Mouse (Mus musculus): ENCODE measurements around the gene Smurf2. TPM values are rescaled to one million over a fixed set of nuclear protein-coding genes. Genes with fewer than 3 reads are reported as not detected.

The Smurf2 gene
- polyA plus RNA-seq, 2 experiments, result 21.2 to 22.1 TPM

DNA sequence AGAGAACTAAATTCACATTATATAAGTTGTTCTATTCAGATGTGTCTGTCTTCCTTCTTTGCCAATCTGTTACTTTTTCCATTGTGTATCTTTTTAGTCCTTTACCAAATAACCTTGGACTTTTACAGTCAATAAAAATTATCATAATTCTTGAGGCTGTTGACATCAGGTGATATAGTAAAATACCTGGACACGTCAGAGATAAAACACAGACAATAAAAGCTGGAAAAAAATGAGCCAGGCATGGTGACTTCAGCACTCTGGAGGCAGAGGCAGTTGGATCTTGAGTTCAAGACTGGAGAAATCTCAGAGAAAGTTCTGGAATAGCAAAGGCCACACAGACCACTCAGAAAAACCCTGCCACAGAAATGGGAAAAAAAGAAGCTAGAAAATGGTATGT is 13.3 kb downstream of the Smurf2 start:
- ATAC-seq (ENCODE audit: low FRiP score, low read depth), result no peak
- Histone ChIP-seq H3K4me2 (replicated peaks; ENCODE audit: low read depth, low read length, severe bottlenecking) (no peak overlapping the region), H3K4me1 (ENCODE audit: control insufficient read depth, insufficient read depth, low read length) (no peaks in the 10 kb centered on the region), H3K27me3 (ENCODE audit: control insufficient read depth, insufficient read depth, low read length) (no peaks in the 10 kb centered on the region), H3K9ac (ENCODE audit: low read depth, low read length, severe bottlenecking) (no peak overlapping the region), H3K4me3 (replicated peaks; ENCODE audit: low read length) (no peak overlapping the region), H3K9me3 (ENCODE audit: control insufficient read depth, low read length) (no peaks in the 10 kb centered on the region), H3K27ac (replicated peaks; ENCODE audit: low read depth, low read length) (no peak overlapping the region), H3K36me3 (ENCODE audit: control insufficient read depth, insufficient read depth, low read length) (peaks cover 4% of the 10 kb centered on the region; the same call in 1 of the 2 replicates)
- DNase-seq (ENCODE audit: low spot score), result no peak
- WGBS, result 59% methylated on average over 1 of the region's 1 CpGs
- no peak for TF ChIP-seq POLR2A (IDR thresholded peaks at IDR 0.05; ENCODE audit: borderline replicate concordance, extremely low read depth, insufficient read depth, insufficient read length)

DNA sequence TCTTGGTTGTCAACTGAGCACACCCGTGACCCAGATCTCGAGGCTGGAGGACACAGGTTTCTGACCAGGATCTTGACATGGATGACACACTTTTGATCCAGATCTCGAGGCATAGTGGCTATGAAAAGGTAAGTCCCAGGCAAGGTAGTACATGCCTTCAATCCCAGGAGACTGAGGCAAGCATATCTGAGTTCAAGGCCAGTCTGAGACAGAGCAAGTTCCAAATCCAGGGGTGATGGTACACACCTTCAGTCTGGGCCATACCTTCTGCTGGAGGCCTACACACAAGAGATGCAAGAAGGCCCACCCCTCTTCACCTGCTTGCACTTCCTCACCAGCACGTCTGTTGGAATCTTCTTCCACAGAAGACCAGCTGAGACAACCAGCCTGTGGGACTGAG is 14.8 kb downstream of the Smurf2 start:
- no peaks in the 10 kb centered on the region for H3K4me1 ChIP-seq (ENCODE audit: control insufficient read depth, insufficient read depth, low read length)
- no peak for DNase-seq (ENCODE audit: low spot score)
- WGBS, result 88% methylated on average over 4 of the region's 4 CpGs
- no peak overlapping the region for H3K9ac ChIP-seq (ENCODE audit: low read depth, low read length, severe bottlenecking)
- no peak overlapping the region for H3K4me2 ChIP-seq (replicated peaks; ENCODE audit: low read depth, low read length, severe bottlenecking)
- no peaks in the 10 kb centered on the region for H3K27me3 ChIP-seq (ENCODE audit: control insufficient read depth, insufficient read depth, low read length)
- H3K9me3 ChIP-seq (ENCODE audit: control insufficient read depth, low read length), result no peaks in the 10 kb centered on the region
- H3K36me3 ChIP-seq (ENCODE audit: control insufficient read depth, insufficient read depth, low read length), result peaks cover 4% of the 10 kb centered on the region; the same call in 1 of the 2 replicates
- no peak overlapping the region for H3K27ac ChIP-seq (replicated peaks; ENCODE audit: low read depth, low read length)
- no peak for TF ChIP-seq POLR2A (IDR thresholded peaks at IDR 0.05; ENCODE audit: borderline replicate concordance, extremely low read depth, insufficient read depth, insufficient read length)
- H3K4me3 ChIP-seq (replicated peaks; ENCODE audit: low read length), result no peak overlapping the region
- ATAC-seq (ENCODE audit: low FRiP score, low read depth), result no peak

DNA sequence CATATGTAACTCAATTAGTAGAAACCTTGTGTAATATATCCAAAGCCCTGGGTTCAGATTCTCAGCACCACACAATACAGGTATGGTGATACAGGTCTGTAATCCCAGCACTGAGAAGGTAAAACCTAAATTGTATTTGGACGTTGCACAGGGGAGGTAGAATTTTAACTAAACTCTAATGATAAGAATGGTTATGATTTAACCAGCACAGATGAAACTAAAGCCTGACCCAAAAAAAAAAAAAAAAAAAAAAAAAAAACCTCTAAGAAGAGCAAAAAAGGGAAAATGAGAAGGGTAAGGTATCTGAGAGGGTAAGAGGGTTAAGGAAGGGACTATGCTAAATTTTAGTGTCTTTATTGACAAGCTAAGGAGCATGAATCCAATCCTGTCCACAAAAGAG is 20.7 kb downstream of the Smurf2 start:
- Histone ChIP-seq H3K27ac (replicated peaks; ENCODE audit: low read depth, low read length) (no peak overlapping the region), H3K4me3 (replicated peaks; ENCODE audit: low read length) (no peak overlapping the region), H3K27me3 (ENCODE audit: control insufficient read depth, insufficient read depth, low read length) (no peaks in the 10 kb centered on the region), H3K9me3 (ENCODE audit: control insufficient read depth, low read length) (no peaks in the 10 kb centered on the region), H3K36me3 (ENCODE audit: control insufficient read depth, insufficient read depth, low read length) (no peaks in the 10 kb centered on the region), H3K4me2 (replicated peaks; ENCODE audit: low read depth, low read length, severe bottlenecking) (no peak overlapping the region), H3K9ac (ENCODE audit: low read depth, low read length, severe bottlenecking) (no peak overlapping the region), H3K4me1 (ENCODE audit: control insufficient read depth, insufficient read depth, low read length) (no peaks in the 10 kb centered on the region)
- DNase-seq (ENCODE audit: low spot score), result no peak
- no peak for ATAC-seq (ENCODE audit: low FRiP score, low read depth)
- 77% methylated on average over 1 of the region's 1 CpGs for WGBS
- no peak for TF ChIP-seq POLR2A (IDR thresholded peaks at IDR 0.05; ENCODE audit: borderline replicate concordance, extremely low read depth, insufficient read depth, insufficient read length)

DNA sequence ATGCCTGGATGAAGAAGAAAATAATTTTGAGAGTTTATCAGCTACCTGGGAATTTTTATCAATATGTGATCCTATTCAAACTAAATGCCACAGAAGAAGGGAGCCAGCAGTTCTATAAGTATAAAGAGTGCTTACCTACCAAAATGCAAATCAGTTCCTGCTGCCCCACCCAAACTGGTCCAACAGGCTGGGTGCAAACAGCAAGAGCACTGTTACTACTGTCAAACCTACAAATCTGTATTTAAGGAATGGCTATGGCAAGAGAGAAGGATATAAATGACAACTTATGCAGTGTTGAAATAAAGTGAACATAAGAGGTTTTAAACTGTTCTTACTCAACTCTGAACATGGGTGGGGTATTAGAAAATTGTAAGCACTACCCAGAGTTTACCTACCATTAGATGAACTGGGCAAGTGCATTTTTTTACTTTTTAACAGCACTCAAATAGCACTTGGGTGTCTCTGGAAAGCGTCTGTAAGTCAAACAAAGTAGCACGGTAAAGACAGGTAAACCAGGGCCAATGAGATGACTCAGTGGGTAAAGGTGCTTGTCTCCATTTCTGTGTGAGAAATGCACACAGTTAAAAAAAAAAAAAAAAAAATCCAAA is 23.9 kb downstream of the Smurf2 start:
- no peak overlapping the region for H3K9ac ChIP-seq (ENCODE audit: low read depth, low read length, severe bottlenecking)
- no peaks in the 10 kb centered on the region for H3K27me3 ChIP-seq (ENCODE audit: control insufficient read depth, insufficient read depth, low read length)
- H3K4me1 ChIP-seq (ENCODE audit: control insufficient read depth, insufficient read depth, low read length), result peaks cover 10% of the 10 kb centered on the region
- H3K9me3 ChIP-seq (ENCODE audit: control insufficient read depth, low read length), result no peaks in the 10 kb centered on the region
- ATAC-seq (ENCODE audit: low FRiP score, low read depth), result no peak
- no peak for DNase-seq (ENCODE audit: low spot score)
- no peaks in the 10 kb centered on the region for H3K36me3 ChIP-seq (ENCODE audit: control insufficient read depth, insufficient read depth, low read length)
- WGBS, result 73% methylated on average over 2 of the region's 2 CpGs
- no peak overlapping the region for H3K4me3 ChIP-seq (replicated peaks; ENCODE audit: low read length)
- no peak for TF ChIP-seq POLR2A (IDR thresholded peaks at IDR 0.05; ENCODE audit: borderline replicate concordance, extremely low read depth, insufficient read depth, insufficient read length)
- H3K4me2 ChIP-seq (replicated peaks; ENCODE audit: low read depth, low read length, severe bottlenecking), result no peak overlapping the region
- no peak overlapping the region for H3K27ac ChIP-seq (replicated peaks; ENCODE audit: low read depth, low read length)

DNA sequence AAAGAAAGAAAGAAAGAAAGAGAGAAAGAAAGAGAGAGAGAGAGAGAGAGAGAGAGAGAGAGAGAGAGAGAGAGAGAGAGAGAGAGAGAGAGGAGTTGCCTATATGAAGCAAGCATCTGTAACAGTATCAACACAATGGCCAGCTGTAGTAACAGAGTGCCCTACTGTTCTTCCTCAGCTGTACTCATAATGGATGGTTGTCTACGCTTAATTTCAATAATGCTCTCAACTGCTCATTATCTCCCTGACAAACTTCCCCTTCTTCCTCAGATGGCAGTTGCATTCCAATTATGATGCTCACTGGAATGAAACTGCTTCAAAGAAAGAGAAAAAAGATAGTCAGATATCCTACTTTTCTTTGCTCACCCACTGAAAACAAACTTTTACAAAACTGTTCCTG is 36.9 kb downstream of the Smurf2 start:
- no peak overlapping the region for H3K9ac ChIP-seq (ENCODE audit: low read depth, low read length, severe bottlenecking)
- H3K4me1 ChIP-seq (ENCODE audit: control insufficient read depth, insufficient read depth, low read length), result no peaks in the 10 kb centered on the region
- DNase-seq (ENCODE audit: low spot score) (no peak), ATAC-seq (ENCODE audit: low FRiP score, low read depth) (no peak)
- H3K4me3 ChIP-seq (replicated peaks; ENCODE audit: low read length), result no peak overlapping the region
- no peaks in the 10 kb centered on the region for H3K27me3 ChIP-seq (ENCODE audit: control insufficient read depth, insufficient read depth, low read length)
- no peaks in the 10 kb centered on the region for H3K36me3 ChIP-seq (ENCODE audit: control insufficient read depth, insufficient read depth, low read length)
- TF ChIP-seq POLR2A (IDR thresholded peaks at IDR 0.05; ENCODE audit: borderline replicate concordance, extremely low read depth, insufficient read depth, insufficient read length), result no peak
- H3K27ac ChIP-seq (replicated peaks; ENCODE audit: low read depth, low read length), result no peak overlapping the region
- H3K4me2 ChIP-seq (replicated peaks; ENCODE audit: low read depth, low read length, severe bottlenecking), result no peak overlapping the region
- WGBS, result 95% methylated on average over 1 of the region's 1 CpGs
- no peaks in the 10 kb centered on the region for H3K9me3 ChIP-seq (ENCODE audit: control insufficient read depth, low read length)

DNA sequence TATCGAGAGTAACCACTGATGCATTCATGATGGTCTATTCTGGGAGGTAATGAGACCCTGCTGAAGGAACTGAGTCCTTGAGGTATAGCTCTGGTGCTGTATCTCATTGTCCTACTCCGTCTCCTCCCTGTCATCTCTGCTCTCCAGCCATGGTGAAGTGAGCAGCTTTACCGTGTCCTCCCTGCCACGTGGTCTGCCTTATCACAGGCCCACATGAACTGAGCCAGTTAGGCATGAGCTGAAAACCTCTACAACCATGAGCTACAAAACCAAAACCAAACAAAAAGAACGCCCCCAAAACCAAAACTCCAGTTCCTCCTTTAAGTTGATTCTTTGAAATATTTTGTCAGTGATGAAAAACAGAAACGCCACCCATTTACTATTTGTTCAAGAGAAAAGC is 47.9 kb downstream of the Smurf2 start:
- Histone ChIP-seq H3K4me1 (ENCODE audit: control insufficient read depth, insufficient read depth, low read length) (no peaks in the 10 kb centered on the region), H3K9ac (ENCODE audit: low read depth, low read length, severe bottlenecking) (no peak overlapping the region), H3K27me3 (ENCODE audit: control insufficient read depth, insufficient read depth, low read length) (no peaks in the 10 kb centered on the region), H3K9me3 (ENCODE audit: control insufficient read depth, low read length) (no peaks in the 10 kb centered on the region), H3K36me3 (ENCODE audit: control insufficient read depth, insufficient read depth, low read length) (peaks cover 15% of the 10 kb centered on the region), H3K27ac (replicated peaks; ENCODE audit: low read depth, low read length) (no peak overlapping the region), H3K4me3 (replicated peaks; ENCODE audit: low read length) (no peak overlapping the region), H3K4me2 (replicated peaks; ENCODE audit: low read depth, low read length, severe bottlenecking) (no peak overlapping the region)
- no peak for DNase-seq (ENCODE audit: low spot score)
- 92% methylated on average over 6 of the region's 6 CpGs for WGBS
- no peak for TF ChIP-seq POLR2A (IDR thresholded peaks at IDR 0.05; ENCODE audit: borderline replicate concordance, extremely low read depth, insufficient read depth, insufficient read length)
- no peak for ATAC-seq (ENCODE audit: low FRiP score, low read depth)

All from limb, embryonic 14.5 days (tissue).